Mouse (Mus musculus) CH12.LX (cell line): Measurements from ENCODE around the gene Zfp607b. TPM values are rescaled to one million over a fixed set of nuclear protein-coding genes. Genes with fewer than 3 reads are reported as not detected.

Experiments
- DNase-seq: peaks from one replicate; pipeline ENCODE4 v3.0.0-alpha.2; 2013; ENCODE audit errors: extremely low read depth
- H3K27ac ChIP-seq: 2 replicates; pipeline ENCODE4 v1.5.1; 2012; ENCODE audit warnings: low read depth, mild to moderate bottlenecking, control low read depth, moderate library complexity; ENCODE audit not compliant: insufficient read depth
- H3K27me3 ChIP-seq: replicated peaks from 2 replicates; pipeline ENCODE3; 2012; ENCODE audit warnings: inconsistent platforms
- H3K36me3 ChIP-seq, 2 experiments: replicated peaks in 1 of 2; 2 replicates each; pipeline versions ENCODE3 to v1.6.1; 2012; ENCODE audit warnings: inconsistent platforms in 1 of 2, low read length in 1 of 2, mild to moderate bottlenecking in 1 of 2, mixed read lengths in 1 of 2, moderate library complexity in 1 of 2; ENCODE audit not compliant: control insufficient read depth in 1 of 2, insufficient read depth in 1 of 2
- H3K4me1 ChIP-seq, 2 experiments: 2 replicates each; pipeline ENCODE4 v1.6.1; 2012; ENCODE audit warnings: inconsistent platforms in 1 of 2, moderate library complexity in 1 of 2; ENCODE audit not compliant: insufficient read depth in 2 of 2, control insufficient read depth in 1 of 2
- H3K4me2 ChIP-seq: 2 replicates; pipeline ENCODE4 v1.6.1; 2012; ENCODE audit warnings: low read depth, mild to moderate bottlenecking, control low read depth; ENCODE audit not compliant: poor library complexity, insufficient read depth, severe bottlenecking
- H3K4me3 ChIP-seq, 3 experiments: fragments of 150-350 bp in 1 of 3; sonication (generic) in 1 of 3; replicated peaks in 1 of 3; 2 replicates each; pipeline versions ENCODE3 to v1.5.1; 2011 to 2012; ENCODE audit warnings: low read depth in 2 of 3, low read length in 2 of 3, mild to moderate bottlenecking in 2 of 3, moderate library complexity in 2 of 3, control low read depth in 1 of 3, improper control_type of control experiment in 1 of 3, inconsistent platforms in 1 of 3, mixed read lengths in 1 of 3; ENCODE audit not compliant: poor library complexity in 1 of 3
- H3K79me2 ChIP-seq: replicated peaks from 2 replicates; pipeline ENCODE4 v1.6.1; 2012; ENCODE audit warnings: mild to moderate bottlenecking, moderate library complexity; ENCODE audit not compliant: control insufficient read depth, poor library complexity, insufficient read depth, severe bottlenecking; ENCODE audit errors: extremely low read depth
- H3K9ac ChIP-seq: 2 replicates; pipeline ENCODE4 v1.6.1; 2012; ENCODE audit warnings: low read depth, mild to moderate bottlenecking, control low read depth, moderate library complexity; ENCODE audit not compliant: insufficient read depth
- H3K9me3 ChIP-seq: replicated peaks from 2 replicates; pipeline ENCODE3; 2012; ENCODE audit warnings: low read length, inconsistent platforms, mixed read lengths
- BHLHE40 ChIP-seq: IDR thresholded peaks from 2 replicates; pipeline ENCODE4 v1.6.1; 2011; ENCODE audit warnings: mild to moderate bottlenecking, low read depth, low read length, improper control_type of control experiment
- CHD2 ChIP-seq: IDR thresholded peaks from 2 replicates; pipeline ENCODE4 v1.6.1; 2011; ENCODE audit warnings: low read length, improper control_type of control experiment
- CTCF ChIP-seq, 2 experiments: IDR thresholded peaks in 1 of 2; conservative IDR thresholded peaks in 1 of 2; 2 replicates each; pipeline ENCODE4 v1.5.1; 2011 to 2012; ENCODE audit warnings: low read depth in 2 of 2, low read length in 2 of 2, improper control_type of control experiment in 1 of 2, inconsistent platforms in 1 of 2, mild to moderate bottlenecking in 1 of 2, moderate library complexity in 1 of 2
- E2F4 ChIP-seq: IDR thresholded peaks from 2 replicates; pipeline ENCODE4 v1.6.1; 2011; ENCODE audit warnings: low read depth, low read length, improper control_type of control experiment; ENCODE audit not compliant: insufficient replicate concordance
- ELF1 ChIP-seq: IDR thresholded peaks from 2 replicates; pipeline ENCODE4 v1.6.1; 2014; ENCODE audit warnings: low read depth, mild to moderate bottlenecking, inconsistent platforms, low read length, improper control_type of control experiment
- ETS1 ChIP-seq: conservative IDR thresholded peaks from 2 replicates; pipeline ENCODE4 v1.6.1; 2012; ENCODE audit warnings: low read depth, mild to moderate bottlenecking, inconsistent platforms, low read length, improper control_type of control experiment, moderate library complexity
- JUND ChIP-seq: conservative IDR thresholded peaks from 2 replicates; pipeline ENCODE4 v1.6.1; 2011; ENCODE audit warnings: low read depth, low read length, improper control_type of control experiment
- KAT2A ChIP-seq: IDR thresholded peaks from 2 replicates; pipeline ENCODE4 v1.6.1; 2012; ENCODE audit warnings: low read length, improper control_type of control experiment, inconsistent platforms; ENCODE audit not compliant: insufficient replicate concordance
- MXI1 ChIP-seq: IDR thresholded peaks from 2 replicates; pipeline ENCODE4 v1.6.1; 2011; ENCODE audit warnings: mild to moderate bottlenecking, low read depth, low read length, improper control_type of control experiment
- NELFE ChIP-seq: IDR thresholded peaks from 2 replicates; pipeline ENCODE4 v1.6.1; 2011; ENCODE audit warnings: low read depth, low read length, improper control_type of control experiment
- PAX5 ChIP-seq: IDR thresholded peaks from 2 replicates; pipeline ENCODE4 v1.6.1; 2012; ENCODE audit warnings: low read length, inconsistent platforms, mixed read lengths
- RAD21 ChIP-seq: IDR thresholded peaks from 2 replicates; pipeline ENCODE4 v1.6.1; 2011; ENCODE audit warnings: low read depth, mild to moderate bottlenecking, low read length, improper control_type of control experiment, moderate library complexity
- RCOR1 ChIP-seq: conservative IDR thresholded peaks from 2 replicates; pipeline ENCODE4 v1.6.1; 2012; ENCODE audit warnings: low read depth, mild to moderate bottlenecking, inconsistent platforms, low read length, improper control_type of control experiment
- SMC3 ChIP-seq: IDR thresholded peaks from 2 replicates; pipeline ENCODE4 v1.6.1; 2011; ENCODE audit warnings: low read depth, low read length, improper control_type of control experiment
- TCF12 ChIP-seq: IDR thresholded peaks from 2 replicates; pipeline ENCODE4 v1.6.1; 2014; ENCODE audit warnings: low read depth, mild to moderate bottlenecking, inconsistent platforms, low read length, improper control_type of control experiment
- USF2 ChIP-seq: conservative IDR thresholded peaks from 2 replicates; pipeline ENCODE4 v1.6.1; 2011; ENCODE audit warnings: low read depth, low read length, improper control_type of control experiment
- ZC3H11A ChIP-seq: IDR thresholded peaks from 2 replicates; pipeline ENCODE4 v1.6.1; 2012; ENCODE audit warnings: low read depth, mild to moderate bottlenecking, inconsistent platforms, low read length, improper control_type of control experiment
- ZKSCAN1 ChIP-seq: IDR thresholded peaks from 2 replicates; pipeline ENCODE4 v1.6.1; 2012; ENCODE audit warnings: low read depth, inconsistent platforms, low read length, improper control_type of control experiment, borderline replicate concordance
- ZMIZ1 ChIP-seq: IDR thresholded peaks from 2 replicates; pipeline ENCODE4 v1.6.1; 2012; ENCODE audit warnings: low read depth, mild to moderate bottlenecking, inconsistent platforms, low read length, improper control_type of control experiment
- dilution Hi-C: fragments of 300-500 bp; cut with MboI; formaldehyde crosslinking; loops from 2 replicates; pipeline ENCODE4 v1.14.3; 2020; ENCODE audit warnings: low sequenced_read_pairs; ENCODE audit not compliant: extremely low pct_unique_long_range_greater_than_20kb, extremely low pct_ligation_motif_present
- in situ Hi-C: fragments of 300-500 bp; cut with MboI; formaldehyde crosslinking; loops from 3 replicates; pipeline ENCODE4 v1.14.3; 2019; ENCODE audit warnings: low sequenced_read_pairs, low pct_ligation_motif_present, low pct_unique_long_range_greater_than_20kb, mixed read lengths
- polyA plus RNA-seq: library from polyadenylated mRNA; unstranded; fragments of >175 nt; gene quantifications from 2 replicates; pipeline ENCODE4 v1.2.1, GENCODE M21; 2012; ENCODE audit warnings: low read depth; ENCODE audit not compliant: insufficient read length
- total RNA-seq, 2 experiments: library from RNA; depleted of rRNA; stranded (reverse); fragments of 300-350 nt in 1 of 2; fragments of >200 nt in 1 of 2; gene quantifications; 2 replicates each; pipeline ENCODE4 v1.2.3; 2012 to 2014

Gene Zfp607b
- total and polyA plus RNA-seq, 3 experiments, result 0.90 to 1.2 (median 0.93) TPM

- DNase-seq, result no peak
- Histone ChIP-seq H3K4me2 (no peak overlapping the region), H3K9me3 (no peaks in the 10 kb centered on the region), H3K27ac (no peak overlapping the region), H3K36me3 (no peaks in the 10 kb centered on the region), H3K4me1 (peaks cover 0 to 10% of the 10 kb centered on the region in 2 experiments; a peak in 1 of 4 replicates), H3K27me3 (peaks cover 18% of the 10 kb centered on the region), H3K4me3 (no peak overlapping the region), H3K9ac (no peak overlapping the region), H3K79me2 (no peaks in the 10 kb centered on the region)
- TF ChIP-seq TCF12 (no peak), BHLHE40 (no peak), E2F4 (no peak), ZKSCAN1 (no peak), RCOR1 (no peak), NELFE (no peak), MXI1 (no peak), KAT2A (no peak), ZMIZ1 (no peak), ETS1 (no peak), JUND (no peak), ELF1 (no peak), CTCF (conservative IDR thresholded peaks at IDR 0.05 in 1 of 2, IDR thresholded peaks at IDR 0.05 in 1 of 2; ENCODE audit: low read depth in 2 of 2, low read length in 2 of 2) (no peak)
- in situ Hi-C loops, result no loop called here
- dilution Hi-C loops, result no loop called here
These were observed 39.4 kb upstream of the Zfp607b start for GRCm38 (mm10) chr7:27649723-27650122.

GRCm38 (mm10) chr7:27650949-27651348, 38.2 kb upstream of the Zfp607b start:
- H3K27ac ChIP-seq, result no peak overlapping the region
- no peaks in the 10 kb centered on the region for H3K79me2 ChIP-seq
- in situ Hi-C loops (no loop called here), dilution Hi-C loops (no loop called here)
- DNase-seq, result peak; percentile 87
- H3K4me2 ChIP-seq, result peak overlapping the region; percentile 73
- no peaks in the 10 kb centered on the region for H3K9me3 ChIP-seq
- peaks cover 0 to 10% of the 10 kb centered on the region in 2 experiments; a peak in 1 of 4 replicates for H3K4me1 ChIP-seq
- H3K36me3 ChIP-seq, result peaks cover 0 to 6% of the 10 kb centered on the region in 2 experiments
- H3K9ac ChIP-seq, result no peak overlapping the region
- peaks cover 18% of the 10 kb centered on the region for H3K27me3 ChIP-seq
- no peak for TF ChIP-seq TCF12
- TF ChIP-seq RCOR1, result no peak
- no peak for TF ChIP-seq PAX5
- TF ChIP-seq JUND, result no peak
- peak; percentile 89 for TF ChIP-seq SMC3
- TF ChIP-seq BHLHE40, result no peak
- no peak for TF ChIP-seq USF2
- peak; percentile 75 to 92 for TF ChIP-seq CTCF (conservative IDR thresholded peaks at IDR 0.05 in 1 of 2, IDR thresholded peaks at IDR 0.05 in 1 of 2; ENCODE audit: low read depth in 2 of 2, low read length in 2 of 2)
- peak; percentile 89 for TF ChIP-seq RAD21
- TF ChIP-seq ZC3H11A, result peak; percentile 45
- peak; percentile 43; the same call in 1 of the 2 replicates for TF ChIP-seq CHD2
- H3K4me3 ChIP-seq, result peak overlapping the region in 1 of 3 experiments; percentile 25
